Mouse (Mus musculus) mouse trophoblast stem cell (cell line): Measurements from ENCODE around the gene Tsc22d1.

ENCODE experiments used
- in situ Hi-C, 2 experiments: fragments of 300-500 bp; cut with MseI, MboI; formaldehyde crosslinking; loops; 2 replicates in 1 of 2; 3 replicates in 1 of 2; pipeline ENCODE4 v1.15.1; 2025

Gene Tsc22d1

GRCm38 (mm10) chr14:76513395-76514049 is 98.8 kb downstream of the Tsc22d1 start:
- in situ Hi-C loops, result no loop called here

GRCm38 (mm10) chr14:76514050-76514585 is 99.4 kb downstream of the Tsc22d1 start:
- in situ Hi-C loops, result no loop called here

- in situ Hi-C loops, result no loop called here
Observed at GRCm38 (mm10) chr14:76515620-76516019, 100.9 kb downstream of the Tsc22d1 start.

- in situ Hi-C loops, result no loop called here
Observed at GRCm38 (mm10) chr14:76518217-76518616, 103.5 kb downstream of the Tsc22d1 start.

- in situ Hi-C loops, result no loop called here
Observed at GRCm38 (mm10) chr14:76520606-76521005, 105.8 kb downstream of the Tsc22d1 start.

GRCm38 (mm10) chr14:76521308-76521707 is 106.5 kb downstream of the Tsc22d1 start:
- in situ Hi-C loops, result no loop called here

- in situ Hi-C loops, result no loop called here
Observed at GRCm38 (mm10) chr14:76523344-76523743, 108.6 kb downstream of the Tsc22d1 start.

GRCm38 (mm10) chr14:76526467-76526866 is 111.7 kb downstream of the Tsc22d1 start:
- in situ Hi-C loops, result no loop called here

- in situ Hi-C loops, result no loop called here
Observed at GRCm38 (mm10) chr14:76527030-76527719, 112.4 kb downstream of the Tsc22d1 start.

- in situ Hi-C loops, result no loop called here
Observed at GRCm38 (mm10) chr14:76527758-76528313, 113.1 kb downstream of the Tsc22d1 start.

GRCm38 (mm10) chr14:76528641-76529040 is 113.9 kb downstream of the Tsc22d1 start:
- in situ Hi-C loops, result no loop called here

GRCm38 (mm10) chr14:76531027-76531660 is 116.4 kb downstream of the Tsc22d1 start:
- in situ Hi-C loops, result no loop called here

GRCm38 (mm10) chr14:76532257-76533169 is 117.8 kb downstream of the Tsc22d1 start:
- in situ Hi-C loops, result no loop called here

GRCm38 (mm10) chr14:76533170-76533815 is 118.5 kb downstream of the Tsc22d1 start:
- in situ Hi-C loops, result no loop called here

- in situ Hi-C loops, result no loop called here
Observed at GRCm38 (mm10) chr14:76535096-76535495, 120.3 kb downstream of the Tsc22d1 start.

- in situ Hi-C loops, result no loop called here
Observed at GRCm38 (mm10) chr14:76536921-76537320, 122.2 kb downstream of the Tsc22d1 start.

GRCm38 (mm10) chr14:76540005-76540670 is 125.4 kb downstream of the Tsc22d1 start:
- in situ Hi-C loops, result no loop called here

GRCm38 (mm10) chr14:76541341-76541740 is 126.6 kb downstream of the Tsc22d1 start:
- in situ Hi-C loops, result no loop called here

GRCm38 (mm10) chr14:76544136-76544535 is 129.4 kb downstream of the Tsc22d1 start:
- in situ Hi-C loops, result no loop called here
